Mouse (Mus musculus) CH12.LX (cell line): ENCODE data around the gene Gria1. TPM values are rescaled to one million over a fixed set of nuclear protein-coding genes. Genes with fewer than 3 reads are reported as not detected.

ENCODE experiments used
- DNase-seq: peaks from one replicate; pipeline ENCODE4 v3.0.0-alpha.2; 2013; ENCODE audit errors: extremely low read depth
- H3K27ac ChIP-seq: 2 replicates; pipeline ENCODE4 v1.5.1; 2012; ENCODE audit warnings: low read depth, mild to moderate bottlenecking, control low read depth, moderate library complexity; ENCODE audit not compliant: insufficient read depth
- H3K27me3 ChIP-seq: replicated peaks from 2 replicates; pipeline ENCODE3; 2012; ENCODE audit warnings: inconsistent platforms
- H3K36me3 ChIP-seq, 2 experiments: replicated peaks in 1 of 2; 2 replicates each; pipeline versions ENCODE3 to v1.6.1; 2012; ENCODE audit warnings: inconsistent platforms in 1 of 2, low read length in 1 of 2, mild to moderate bottlenecking in 1 of 2, mixed read lengths in 1 of 2, moderate library complexity in 1 of 2; ENCODE audit not compliant: control insufficient read depth in 1 of 2, insufficient read depth in 1 of 2
- H3K4me1 ChIP-seq, 2 experiments: 2 replicates each; pipeline ENCODE4 v1.6.1; 2012; ENCODE audit warnings: inconsistent platforms in 1 of 2, moderate library complexity in 1 of 2; ENCODE audit not compliant: insufficient read depth in 2 of 2, control insufficient read depth in 1 of 2
- H3K4me2 ChIP-seq: 2 replicates; pipeline ENCODE4 v1.6.1; 2012; ENCODE audit warnings: low read depth, mild to moderate bottlenecking, control low read depth; ENCODE audit not compliant: poor library complexity, insufficient read depth, severe bottlenecking
- H3K4me3 ChIP-seq, 3 experiments: fragments of 150-350 bp in 1 of 3; sonication (generic) in 1 of 3; replicated peaks in 1 of 3; 2 replicates each; pipeline versions ENCODE3 to v1.5.1; 2011 to 2012; ENCODE audit warnings: low read depth in 2 of 3, low read length in 2 of 3, mild to moderate bottlenecking in 2 of 3, moderate library complexity in 2 of 3, control low read depth in 1 of 3, improper control_type of control experiment in 1 of 3, inconsistent platforms in 1 of 3, mixed read lengths in 1 of 3; ENCODE audit not compliant: poor library complexity in 1 of 3
- H3K79me2 ChIP-seq: replicated peaks from 2 replicates; pipeline ENCODE4 v1.6.1; 2012; ENCODE audit warnings: mild to moderate bottlenecking, moderate library complexity; ENCODE audit not compliant: control insufficient read depth, poor library complexity, insufficient read depth, severe bottlenecking; ENCODE audit errors: extremely low read depth
- H3K9ac ChIP-seq: 2 replicates; pipeline ENCODE4 v1.6.1; 2012; ENCODE audit warnings: low read depth, mild to moderate bottlenecking, control low read depth, moderate library complexity; ENCODE audit not compliant: insufficient read depth
- H3K9me3 ChIP-seq: replicated peaks from 2 replicates; pipeline ENCODE3; 2012; ENCODE audit warnings: low read length, inconsistent platforms, mixed read lengths
- BHLHE40 ChIP-seq: IDR thresholded peaks from 2 replicates; pipeline ENCODE4 v1.6.1; 2011; ENCODE audit warnings: mild to moderate bottlenecking, low read depth, low read length, improper control_type of control experiment
- CHD1 ChIP-seq: IDR thresholded peaks from 2 replicates; pipeline ENCODE4 v1.6.1; 2012; ENCODE audit warnings: low read depth, low read length, improper control_type of control experiment, inconsistent platforms
- CHD2 ChIP-seq: IDR thresholded peaks from 2 replicates; pipeline ENCODE4 v1.6.1; 2011; ENCODE audit warnings: low read length, improper control_type of control experiment
- E2F4 ChIP-seq: IDR thresholded peaks from 2 replicates; pipeline ENCODE4 v1.6.1; 2011; ENCODE audit warnings: low read depth, low read length, improper control_type of control experiment; ENCODE audit not compliant: insufficient replicate concordance
- EP300 ChIP-seq: IDR thresholded peaks from 2 replicates; pipeline ENCODE4 v1.6.1; 2011; ENCODE audit warnings: low read length, improper control_type of control experiment
- HCFC1 ChIP-seq: IDR thresholded peaks from 2 replicates; pipeline ENCODE4 v1.6.1; 2012; ENCODE audit warnings: low read depth, mild to moderate bottlenecking, inconsistent platforms, low read length, improper control_type of control experiment
- IRF4 ChIP-seq: IDR thresholded peaks from 2 replicates; pipeline ENCODE4 v1.6.1; 2014; ENCODE audit warnings: low read depth, mild to moderate bottlenecking, inconsistent platforms, low read length, improper control_type of control experiment
- JUN ChIP-seq: IDR thresholded peaks from 2 replicates; pipeline ENCODE4 v1.6.1; 2011; ENCODE audit warnings: low read depth, mild to moderate bottlenecking, low read length, improper control_type of control experiment, moderate library complexity; ENCODE audit not compliant: insufficient read depth
- JUND ChIP-seq: conservative IDR thresholded peaks from 2 replicates; pipeline ENCODE4 v1.6.1; 2011; ENCODE audit warnings: low read depth, low read length, improper control_type of control experiment
- KAT2A ChIP-seq: IDR thresholded peaks from 2 replicates; pipeline ENCODE4 v1.6.1; 2012; ENCODE audit warnings: low read length, improper control_type of control experiment, inconsistent platforms; ENCODE audit not compliant: insufficient replicate concordance
- MEF2A ChIP-seq: IDR thresholded peaks from 2 replicates; pipeline ENCODE4 v1.6.1; 2014; ENCODE audit warnings: low read depth, mild to moderate bottlenecking, inconsistent platforms, low read length, improper control_type of control experiment, borderline replicate concordance
- MXI1 ChIP-seq: IDR thresholded peaks from 2 replicates; pipeline ENCODE4 v1.6.1; 2011; ENCODE audit warnings: mild to moderate bottlenecking, low read depth, low read length, improper control_type of control experiment
- MYC ChIP-seq: IDR thresholded peaks from 2 replicates; pipeline ENCODE4 v1.6.1; 2011; ENCODE audit warnings: low read depth, mild to moderate bottlenecking, improper control_type of control experiment, low read length
- NRF1 ChIP-seq: IDR thresholded peaks from 2 replicates; pipeline ENCODE4 v1.6.1; 2014; ENCODE audit warnings: low read depth, mild to moderate bottlenecking, inconsistent platforms, low read length, improper control_type of control experiment, moderate library complexity
- PAX5 ChIP-seq: IDR thresholded peaks from 2 replicates; pipeline ENCODE4 v1.6.1; 2012; ENCODE audit warnings: low read length, inconsistent platforms, mixed read lengths
- RAD21 ChIP-seq: IDR thresholded peaks from 2 replicates; pipeline ENCODE4 v1.6.1; 2011; ENCODE audit warnings: low read depth, mild to moderate bottlenecking, low read length, improper control_type of control experiment, moderate library complexity
- SIN3A ChIP-seq: IDR thresholded peaks from 2 replicates; pipeline ENCODE4 v1.6.1; 2012; ENCODE audit warnings: low read length, improper control_type of control experiment, inconsistent platforms
- SMC3 ChIP-seq: IDR thresholded peaks from 2 replicates; pipeline ENCODE4 v1.6.1; 2011; ENCODE audit warnings: low read depth, low read length, improper control_type of control experiment
- TCF12 ChIP-seq: IDR thresholded peaks from 2 replicates; pipeline ENCODE4 v1.6.1; 2014; ENCODE audit warnings: low read depth, mild to moderate bottlenecking, inconsistent platforms, low read length, improper control_type of control experiment
- UBTF ChIP-seq: IDR thresholded peaks from 2 replicates; pipeline ENCODE4 v1.6.1; 2012; ENCODE audit warnings: low read depth, mild to moderate bottlenecking, inconsistent platforms, low read length, improper control_type of control experiment, moderate library complexity
- USF2 ChIP-seq: conservative IDR thresholded peaks from 2 replicates; pipeline ENCODE4 v1.6.1; 2011; ENCODE audit warnings: low read depth, low read length, improper control_type of control experiment
- ZKSCAN1 ChIP-seq: IDR thresholded peaks from 2 replicates; pipeline ENCODE4 v1.6.1; 2012; ENCODE audit warnings: low read depth, inconsistent platforms, low read length, improper control_type of control experiment, borderline replicate concordance
- ZMIZ1 ChIP-seq: IDR thresholded peaks from 2 replicates; pipeline ENCODE4 v1.6.1; 2012; ENCODE audit warnings: low read depth, mild to moderate bottlenecking, inconsistent platforms, low read length, improper control_type of control experiment
- ZNF384 ChIP-seq: IDR thresholded peaks from 2 replicates; pipeline ENCODE4 v1.6.1; 2012; ENCODE audit warnings: low read depth, low read length, improper control_type of control experiment, inconsistent platforms
- dilution Hi-C: fragments of 300-500 bp; cut with MboI; formaldehyde crosslinking; loops from 2 replicates; pipeline ENCODE4 v1.14.3; 2020; ENCODE audit warnings: low sequenced_read_pairs; ENCODE audit not compliant: extremely low pct_unique_long_range_greater_than_20kb, extremely low pct_ligation_motif_present
- in situ Hi-C: fragments of 300-500 bp; cut with MboI; formaldehyde crosslinking; loops from 3 replicates; pipeline ENCODE4 v1.14.3; 2019; ENCODE audit warnings: low sequenced_read_pairs, low pct_ligation_motif_present, low pct_unique_long_range_greater_than_20kb, mixed read lengths
- polyA plus RNA-seq: library from polyadenylated mRNA; unstranded; fragments of >175 nt; gene quantifications from 2 replicates; pipeline ENCODE4 v1.2.1, GENCODE M21; 2012; ENCODE audit warnings: low read depth; ENCODE audit not compliant: insufficient read length
- total RNA-seq, 2 experiments: library from RNA; depleted of rRNA; stranded (reverse); fragments of 300-350 nt in 1 of 2; fragments of >200 nt in 1 of 2; gene quantifications; 2 replicates each; pipeline ENCODE4 v1.2.3; 2012 to 2014

Gria1 gene
- total and polyA plus RNA-seq, 3 experiments: under 0.01 to 0.49 (median 0.05) TPM

GRCm38 (mm10) chr11:57100491-57100890 is 89.3 kb downstream of the Gria1 start:
- Histone ChIP-seq H3K4me3 (no peak overlapping the region), H3K4me1 (peaks cover 0 to 4% of the 10 kb centered on the region in 2 experiments; a peak in 1 of 4 replicates), H3K27me3 (peaks cover 54% of the 10 kb centered on the region)
- DNase-seq: no peak
- TF ChIP-seq SMC3 (no peak), USF2 (no peak), NRF1 (no peak), SIN3A (no peak), JUN (no peak), BHLHE40 (no peak), IRF4 (no peak), PAX5 (no peak), HCFC1 (no peak), MYC (no peak), CHD1 (no peak), EP300 (no peak)
- TF ChIP-seq, all 38 proteins: peak for 0
- no peak overlapping the region for H3K9ac ChIP-seq
- H3K36me3 ChIP-seq: no peaks in the 10 kb centered on the region
- in situ Hi-C loops: no loop called here
- H3K4me2 ChIP-seq: no peak overlapping the region
- no peaks in the 10 kb centered on the region for H3K79me2 ChIP-seq
- dilution Hi-C loops: no loop called here
- H3K27ac ChIP-seq: no peak overlapping the region
- H3K9me3 ChIP-seq: no peaks in the 10 kb centered on the region

GRCm38 (mm10) chr11:57103751-57104254 is 92.6 kb downstream of the Gria1 start:
- H3K4me3 ChIP-seq: no peak overlapping the region
- no peak overlapping the region for H3K9ac ChIP-seq
- no peaks in the 10 kb centered on the region for H3K9me3 ChIP-seq
- no peaks in the 10 kb centered on the region for H3K79me2 ChIP-seq
- peaks cover 51% of the 10 kb centered on the region for H3K27me3 ChIP-seq
- no peak for TF ChIP-seq TCF12
- TF ChIP-seq IRF4: no peak
- no peak for TF ChIP-seq HCFC1
- no peak for TF ChIP-seq ZNF384
- TF ChIP-seq RAD21: no peak
- no peak for TF ChIP-seq ZKSCAN1
- TF ChIP-seq NRF1: no peak
- no peak for TF ChIP-seq MXI1
- TF ChIP-seq ZMIZ1: no peak
- TF ChIP-seq MEF2A: no peak
- no peak for TF ChIP-seq SMC3
- TF ChIP-seq UBTF: no peak
- no peak for TF ChIP-seq CHD1
- no peak for TF ChIP-seq BHLHE40
- no peak for TF ChIP-seq E2F4
- no peak for TF ChIP-seq KAT2A
- no peak for TF ChIP-seq CHD2
- no peak for TF ChIP-seq JUND
- no peak overlapping the region for H3K4me2 ChIP-seq
- peaks cover 0 to 11% of the 10 kb centered on the region in 2 experiments; a peak in 1 of 4 replicates for H3K4me1 ChIP-seq
- H3K36me3 ChIP-seq: no peaks in the 10 kb centered on the region
- DNase-seq: no peak
- H3K27ac ChIP-seq: no peak overlapping the region
- dilution Hi-C loops (no loop called here), in situ Hi-C loops (no loop called here)
